Mouse (Mus musculus): ENCODE measurements around the gene Lpar1.

DNA sequence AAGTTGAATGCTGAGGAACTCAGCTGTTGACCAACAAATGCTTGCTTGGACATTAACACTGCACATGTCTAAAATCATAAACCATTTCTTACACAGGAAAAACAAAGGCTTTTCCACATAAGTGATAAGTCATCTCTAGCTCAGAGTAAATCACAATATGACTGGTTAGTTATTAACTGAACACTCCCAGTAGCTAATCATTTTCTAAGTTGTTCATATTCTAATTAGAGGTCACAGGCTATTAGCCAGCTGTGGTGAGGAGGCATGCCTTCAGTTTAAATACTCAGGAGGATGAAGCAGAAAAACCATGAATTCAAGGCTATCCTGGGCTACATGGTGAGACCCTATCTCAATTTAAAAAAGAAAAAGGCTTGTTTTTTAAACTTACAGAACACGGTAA lies 75.1 kb downstream of the Lpar1 start:
- TF ChIP-seq EP300 (IDR thresholded peaks at IDR 0.05; ENCODE audit: low read depth) (no peak), CTCF (IDR thresholded peaks at IDR 0.05; ENCODE audit: low read depth) (no peak)
